Mouse (Mus musculus) kidney, embryonic 16.5 days (tissue): ENCODE data around the gene Ugt1a6b. TPM values are rescaled to one million over a fixed set of nuclear protein-coding genes. Genes with fewer than 3 reads are reported as not detected.
A peak's percentile ranks its signal among the peaks of the same experiment; 100 is the strongest.
"Not testable (repeated sequence)": the region's sequence is repeated elsewhere in the genome, so short reads cannot be mapped to it uniquely, and the experiment has no call there.

Source experiments
- ATAC-seq: fragments of 200-750 bp; cut with Nextera tagmentation; 2 replicates; pipeline ENCODE4 v1.8.0; 2017; ENCODE audit warnings: moderate TSS enrichment; ENCODE audit not compliant: low FRiP score, low TSS enrichment
- H3K27ac ChIP-seq: fragments of 300-500 bp; sonication (generic); 2 replicates; pipeline ENCODE4 v1.5.1; 2014; ENCODE audit warnings: low read length
- H3K27me3 ChIP-seq: fragments of 300-500 bp; sonication (generic); 2 replicates; pipeline ENCODE4 v1.6.1; 2014; ENCODE audit warnings: low read length, control low read depth, mixed read lengths; ENCODE audit not compliant: insufficient read depth
- H3K36me3 ChIP-seq: fragments of 300-500 bp; sonication (generic); 2 replicates; pipeline ENCODE4 v1.6.1; 2014; ENCODE audit warnings: low read length, control low read depth, mixed read lengths; ENCODE audit not compliant: insufficient read depth
- H3K4me1 ChIP-seq: fragments of 300-500 bp; sonication (generic); 2 replicates; pipeline ENCODE4 v1.6.1; 2014; ENCODE audit warnings: low read length, control low read depth, mixed read lengths; ENCODE audit not compliant: insufficient read depth
- H3K4me2 ChIP-seq: fragments of 300-500 bp; sonication (generic); replicated peaks from 2 replicates; pipeline ENCODE4 v1.6.1; 2014; ENCODE audit warnings: low read depth, low read length
- H3K4me3 ChIP-seq: fragments of 300-500 bp; sonication (generic); 2 replicates; pipeline ENCODE4 v1.5.1; 2014; ENCODE audit warnings: mild to moderate bottlenecking, low read length
- H3K9ac ChIP-seq: fragments of 300-500 bp; sonication (generic); replicated peaks from 2 replicates; pipeline ENCODE4 v1.6.1; 2014; ENCODE audit warnings: low read length
- H3K9me3 ChIP-seq: fragments of 300-500 bp; sonication (generic); 2 replicates; pipeline ENCODE4 v1.6.1; 2016; ENCODE audit warnings: low read length, control low read depth
- WGBS: fragments of 180-500 bp; shearing (Covaris S2); extraction: QIAGEN DNeasy Blood & Tissue Kit; methylation state at CpG from one replicate; pipeline ENCODE4 v1.1.7; 2014; 5-methylcytosine and 5-hydroxymethylcytosine counted together
- polyA plus RNA-seq: library from polyadenylated mRNA; unstranded; fragments of >200 nt; fragmentation: Nextera tagmentation; extraction: Ambion mirVana; gene quantifications from 2 replicates; pipeline ENCODE4 v1.2.1, GENCODE M21; 2015

Ugt1a6b gene
- polyA plus RNA-seq, 1 experiment from 2014 or later: 0.81 TPM

DNA sequence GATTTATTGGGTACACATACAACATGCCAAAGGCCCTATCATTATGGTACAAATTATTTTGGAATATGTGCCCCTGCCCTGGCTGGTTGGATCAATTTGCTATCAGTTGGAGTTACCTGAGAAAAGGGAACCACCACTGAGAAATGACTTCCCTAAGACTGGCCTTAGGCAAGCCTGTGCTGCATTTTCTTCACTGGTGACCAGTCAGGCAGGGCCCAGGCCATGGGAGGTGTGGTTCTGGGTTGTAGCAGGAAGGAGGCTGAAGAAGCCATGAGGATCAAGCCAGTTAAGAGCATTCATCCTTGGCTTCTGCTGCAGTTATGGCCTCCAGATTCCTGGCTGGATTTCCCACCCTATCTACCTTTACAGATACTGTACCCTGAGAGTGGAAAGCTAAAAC is 10.7 kb upstream of the Ugt1a6b start:
- no peaks in the 10 kb centered on the region for H3K27me3 ChIP-seq

DNA sequence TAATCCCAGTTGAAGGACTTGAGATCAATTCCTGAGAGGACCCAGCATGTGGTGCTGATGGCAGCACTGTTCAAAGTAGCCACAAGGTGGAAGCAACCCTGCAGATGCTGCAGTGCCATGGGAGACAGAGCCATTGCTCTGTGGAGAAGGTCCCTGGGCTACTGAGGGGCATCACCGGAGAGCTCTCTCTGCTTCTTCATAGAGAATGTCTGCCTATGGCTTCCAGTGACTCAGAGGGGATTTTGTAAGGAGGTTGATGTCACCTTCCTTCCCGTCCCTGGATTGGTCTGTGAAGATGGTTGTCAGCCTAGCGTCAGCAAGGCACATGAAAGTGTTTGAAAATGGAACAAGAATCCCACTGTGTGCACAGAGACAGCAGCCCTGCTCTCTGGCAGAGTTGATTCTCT is 8.8 kb upstream of the Ugt1a6b start:
- not testable (repeated sequence) for H3K4me3 ChIP-seq, H3K9me3 ChIP-seq, H3K27me3 ChIP-seq, H3K4me2 ChIP-seq, H3K36me3 ChIP-seq, H3K9ac ChIP-seq
- WGBS: 60% methylated on average over 3 of the region's 3 CpGs
- ATAC-seq: peak; percentile 62; the same call in 1 of the 2 replicates
- peaks cover 11% of the 10 kb centered on the region; the same call in 1 of the 2 replicates for H3K4me1 ChIP-seq
- peak overlapping the region; percentile 95 for H3K27ac ChIP-seq

More for the DNA sequence above, 10.7 kb upstream of the Ugt1a6b start:
- Histone ChIP-seq H3K36me3 (no peaks in the 10 kb centered on the region), H3K9ac (no peak overlapping the region), H3K27ac (no peak overlapping the region), H3K9me3 (no peaks in the 10 kb centered on the region), H3K4me1 (peaks cover 11% of the 10 kb centered on the region; the same call in 1 of the 2 replicates), H3K4me2 (no peak overlapping the region), H3K4me3 (no peak overlapping the region)
- ATAC-seq: no peak

DNA sequence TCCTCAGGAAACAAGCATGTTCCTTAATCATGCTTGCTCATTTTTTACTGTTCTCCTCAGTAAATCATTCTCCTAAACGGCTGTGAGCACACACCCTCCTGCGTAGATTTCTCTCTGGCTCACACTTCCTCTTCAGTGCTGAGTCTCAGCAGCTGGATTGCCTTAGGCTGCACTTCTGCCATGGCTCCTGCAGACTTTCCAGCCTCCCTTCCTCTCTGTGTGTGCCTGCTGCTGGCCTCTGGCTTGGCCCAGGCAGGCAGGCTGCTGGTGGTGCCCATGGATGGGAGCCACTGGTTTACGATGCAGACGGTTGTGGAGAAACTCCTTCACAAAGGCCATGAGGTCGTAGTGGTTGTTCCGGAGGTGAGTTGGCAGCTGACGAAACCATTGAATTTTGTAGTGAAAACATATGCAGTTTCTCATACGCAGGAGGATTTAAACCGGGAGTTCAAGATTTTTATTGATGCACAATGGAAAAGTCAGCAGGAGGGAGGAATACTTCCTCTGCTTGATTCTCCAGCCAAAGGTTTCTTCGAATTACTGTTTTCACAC is 8.0 kb upstream of the Ugt1a6b start, which contains the start of gene Ugt1a7c:
Gene Ugt1a7c, plus strand, starts transcription at position 122 of the 552 bp plus-strand sequence.
- no peaks in the 10 kb centered on the region for H3K27me3 ChIP-seq
- H3K4me1 ChIP-seq: peaks cover 11% of the 10 kb centered on the region; the same call in 1 of the 2 replicates
- WGBS: 14% methylated on average over 10 of the region's 10 CpGs
- peak within 1 kb of the TSS; percentile 43 for H3K4me2 ChIP-seq
- peak within 1 kb of the TSS; percentile 18 for H3K4me3 ChIP-seq
- H3K9ac ChIP-seq: peak within 1 kb of the TSS; percentile 56
- H3K9me3 ChIP-seq: no peaks in the 10 kb centered on the region
- no peaks in the 10 kb centered on the region for H3K36me3 ChIP-seq
- H3K27ac ChIP-seq: peak within 1 kb of the TSS; percentile 95
- ATAC-seq: peak; percentile 94

DNA sequence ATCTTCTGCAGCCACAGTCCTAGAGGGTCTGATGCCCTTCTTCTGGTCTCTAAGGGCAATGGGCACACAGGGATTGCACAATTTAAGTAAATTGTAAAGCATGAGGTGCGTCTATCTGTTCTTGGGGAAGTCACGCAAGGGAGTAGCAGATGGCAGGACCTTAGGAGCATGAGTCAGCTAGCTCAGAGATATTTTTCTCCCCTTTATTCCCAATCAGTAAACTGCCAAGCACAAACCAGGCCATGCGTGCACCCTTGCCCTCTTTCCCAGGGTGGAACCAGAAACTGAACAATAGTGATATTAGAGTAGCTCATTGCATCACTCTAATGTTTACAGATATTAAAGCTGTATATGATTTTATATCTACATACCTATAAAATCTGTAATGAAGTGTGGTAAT is 4.5 kb upstream of the Ugt1a6b start:
- ATAC-seq, H3K9me3 ChIP-seq, H3K4me2 ChIP-seq, H3K9ac ChIP-seq, H3K27ac ChIP-seq, H3K36me3 ChIP-seq, H3K27me3 ChIP-seq, H3K4me3 ChIP-seq: not testable (repeated sequence)
- WGBS: 83% methylated on average over 3 of the region's 3 CpGs
- peaks cover 11% of the 10 kb centered on the region; the same call in 1 of the 2 replicates for H3K4me1 ChIP-seq

DNA sequence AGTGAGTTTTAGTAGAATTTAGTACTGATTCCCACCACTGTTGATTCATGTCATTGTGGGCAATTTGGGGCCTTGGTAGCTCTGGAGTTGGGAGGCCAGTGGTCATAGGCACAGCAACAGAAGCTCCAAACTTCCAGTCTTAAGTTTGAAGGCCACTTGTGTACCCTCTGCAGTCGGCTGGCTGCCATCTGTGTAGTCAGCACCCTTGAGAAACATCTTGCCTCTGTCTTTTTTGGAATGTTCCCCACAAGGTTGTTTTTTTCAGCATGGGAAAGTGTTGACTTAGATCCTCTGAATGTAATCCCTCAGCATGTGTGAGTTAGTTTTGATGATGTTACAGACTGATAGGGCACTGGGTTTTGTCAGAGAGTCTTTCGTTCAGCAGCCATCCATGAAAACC is 3.4 kb upstream of the Ugt1a6b start:
- not testable (repeated sequence) for H3K4me1 ChIP-seq, H3K27me3 ChIP-seq, H3K4me3 ChIP-seq, ATAC-seq, H3K9ac ChIP-seq, H3K36me3 ChIP-seq, H3K9me3 ChIP-seq, H3K27ac ChIP-seq, H3K4me2 ChIP-seq
- WGBS: 86% methylated on average over 2 of the region's 2 CpGs

DNA sequence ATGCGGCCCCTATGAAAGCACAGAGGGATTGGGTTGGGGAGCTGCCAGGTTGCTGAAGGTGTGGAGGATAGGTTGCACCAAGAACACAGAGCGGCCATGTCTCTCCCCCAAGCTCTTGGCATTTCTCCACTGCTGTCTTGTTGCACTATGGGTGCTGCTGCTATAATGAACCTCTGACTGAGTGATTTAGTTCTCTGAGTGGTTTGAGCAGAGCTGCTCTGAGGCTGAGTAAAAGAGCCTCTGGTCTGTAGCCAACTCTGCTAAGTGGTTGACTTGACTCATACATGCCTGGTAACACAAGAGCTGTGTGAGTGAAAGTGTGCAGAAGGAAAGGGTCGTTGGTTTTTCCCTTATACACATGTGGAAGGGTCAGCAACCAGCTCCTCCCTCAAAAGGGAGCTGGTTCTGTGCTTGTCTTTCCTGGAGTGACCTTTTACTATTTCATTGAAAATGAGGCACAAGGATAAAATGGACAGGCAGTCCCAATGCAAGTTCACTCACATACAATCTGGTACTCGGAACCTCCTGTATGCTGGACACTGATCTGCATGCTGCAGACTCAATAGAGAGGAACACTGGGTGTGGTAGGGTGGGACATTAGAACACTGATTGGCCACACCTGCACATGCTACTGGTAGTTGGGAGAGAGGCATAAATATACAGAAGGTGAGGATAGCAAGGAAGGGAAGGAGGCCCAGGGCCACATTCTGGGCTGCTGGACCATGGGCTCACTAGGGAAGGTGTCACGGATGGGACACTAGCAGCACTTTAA is 831 bp downstream of the Ugt1a6b start:
- not testable (repeated sequence) for H3K4me3 ChIP-seq, ATAC-seq, H3K4me1 ChIP-seq, H3K27ac ChIP-seq, H3K4me2 ChIP-seq, H3K9me3 ChIP-seq, H3K9ac ChIP-seq, H3K36me3 ChIP-seq, H3K27me3 ChIP-seq
- 68% methylated on average over 4 of the region's 5 CpGs for WGBS

DNA sequence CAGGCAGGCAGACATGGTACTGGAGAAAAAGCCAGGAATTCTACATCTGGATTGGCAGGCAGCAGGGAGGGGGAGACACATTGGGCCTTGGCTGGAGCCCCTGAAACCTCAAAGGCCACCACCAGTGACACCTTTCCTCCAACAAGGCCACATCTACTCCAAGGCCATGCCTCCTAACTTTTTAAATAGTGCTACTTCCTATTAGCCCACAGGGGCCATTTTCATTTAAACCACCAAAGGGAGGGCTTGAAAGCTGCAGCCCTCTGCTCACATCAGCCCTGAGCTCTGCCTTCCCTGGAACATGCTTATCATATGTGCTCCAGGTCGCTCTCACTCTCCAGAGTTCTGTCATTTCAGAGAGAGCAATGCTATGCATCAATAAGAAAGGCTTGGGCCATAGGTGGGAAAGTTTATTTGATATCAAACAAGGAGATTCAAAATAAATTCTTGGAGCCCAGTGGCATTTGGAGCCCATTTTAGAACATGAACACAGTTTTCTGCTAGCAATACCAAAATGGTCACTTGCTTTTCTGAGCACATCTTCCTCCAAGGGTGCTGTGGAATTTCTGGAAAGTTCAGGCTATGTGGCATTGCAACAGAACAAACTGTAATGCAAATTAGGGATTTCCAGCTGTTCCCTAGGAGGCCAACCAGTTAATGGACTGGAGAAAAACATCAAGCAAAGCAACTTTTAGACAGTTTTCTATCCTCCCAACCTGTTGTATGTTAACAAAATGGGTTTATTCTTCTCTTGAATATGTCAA is 1.8 kb downstream of the Ugt1a6b start:
- Histone ChIP-seq H3K27ac (no peak overlapping the region), H3K4me1 (no peaks in the 10 kb centered on the region), H3K27me3 (no peaks in the 10 kb centered on the region), H3K9me3 (no peaks in the 10 kb centered on the region), H3K36me3 (no peaks in the 10 kb centered on the region), H3K9ac (no peak overlapping the region), H3K4me2 (no peak overlapping the region), H3K4me3 (no peak overlapping the region)
- WGBS: 90% methylated on average over 1 of the region's 1 CpGs
- ATAC-seq: no peak

DNA sequence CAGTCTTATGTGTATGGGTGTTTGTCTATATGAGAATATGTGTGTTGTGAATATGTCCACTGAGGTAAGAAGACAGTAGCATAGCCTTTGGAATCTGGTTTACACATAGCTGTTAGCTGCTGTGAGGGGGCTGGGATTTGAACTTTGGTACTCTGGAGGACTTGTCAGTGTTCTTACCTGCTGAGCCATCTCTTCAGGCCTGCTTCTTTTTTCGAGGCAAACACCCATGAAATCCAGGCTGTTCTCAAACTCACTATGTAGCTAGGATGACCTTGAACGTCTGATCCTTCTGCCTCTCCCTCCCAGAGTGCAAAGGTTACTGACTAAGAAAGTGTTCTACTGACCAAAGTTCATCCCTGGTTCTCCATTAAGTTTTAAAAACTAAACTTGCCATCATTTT is 2.6 kb downstream of the Ugt1a6b start:
- no peak for ATAC-seq
- 47% methylated on average over 2 of the region's 2 CpGs for WGBS
- no peak overlapping the region for H3K4me3 ChIP-seq

DNA sequence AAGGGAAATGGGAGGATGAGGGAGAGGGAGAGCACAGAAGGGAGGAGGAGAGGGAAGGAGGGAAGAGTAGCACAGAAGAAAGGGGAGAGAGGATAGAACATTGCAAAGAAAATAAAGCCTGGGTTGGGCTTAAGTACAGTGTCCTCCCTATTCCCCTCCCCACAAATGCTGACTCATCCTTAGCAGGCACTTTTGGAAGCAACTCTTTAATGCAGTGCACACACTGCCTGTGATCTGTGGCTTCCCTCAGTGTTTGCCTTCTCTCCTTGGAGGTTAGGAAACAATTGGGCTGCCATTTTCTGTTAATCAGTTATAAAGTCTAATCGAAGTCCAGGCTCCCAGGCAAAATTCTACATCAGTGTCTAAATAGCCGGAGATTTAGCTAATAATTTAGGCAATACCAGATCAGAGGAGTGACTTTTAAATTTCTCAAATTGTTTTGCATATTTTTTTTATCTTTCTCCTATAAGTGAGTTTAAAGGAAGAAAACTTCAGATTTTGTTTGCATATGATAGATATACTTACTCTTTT is 6.0 kb downstream of the Ugt1a6b start:
- ATAC-seq: peak; percentile 95
- H3K9ac ChIP-seq, H3K4me1 ChIP-seq, H3K27me3 ChIP-seq, H3K4me3 ChIP-seq, H3K27ac ChIP-seq, H3K36me3 ChIP-seq, H3K9me3 ChIP-seq, H3K4me2 ChIP-seq: not testable (repeated sequence)
- 53% methylated on average over 2 of the region's 2 CpGs for WGBS

More for the DNA sequence above, 2.6 kb downstream of the Ugt1a6b start:
- Histone ChIP-seq H3K4me1 (no peaks in the 10 kb centered on the region), H3K4me2 (no peak overlapping the region), H3K27me3 (no peaks in the 10 kb centered on the region), H3K36me3 (no peaks in the 10 kb centered on the region), H3K27ac (no peak overlapping the region), H3K9me3 (no peaks in the 10 kb centered on the region), H3K9ac (no peak overlapping the region)
